Mouse (Mus musculus): ENCODE measurements around the gene Ano8. TPM values are rescaled to one million over a fixed set of nuclear protein-coding genes. Genes with fewer than 3 reads are reported as not detected.

Gene Ano8
- polyA plus RNA-seq, 1 experiment from 2014 or later: 3.1 TPM

- H3K27me3 ChIP-seq (ENCODE audit: control insufficient read depth, insufficient read depth, low read length): no peaks in the 10 kb centered on the region
- no peak overlapping the region for H3K9ac ChIP-seq (replicated peaks; ENCODE audit: low read length)
- DNase-seq (ENCODE audit: low spot score): no peak
- no peak overlapping the region for H3K4me3 ChIP-seq (ENCODE audit: low read depth, low read length)
- H3K4me2 ChIP-seq (ENCODE audit: low read depth, low read length): no peak overlapping the region
- no peak for ATAC-seq (replicated peaks; ENCODE audit: insufficient number of reproducible peaks, low FRiP score, low TSS enrichment, low read depth)
- H3K27ac ChIP-seq (replicated peaks; ENCODE audit: low read depth, low read length): no peak overlapping the region
- whole genome bisulfite sequencing: 97% methylated on average over 2 of the region's 2 CpGs
- no peaks in the 10 kb centered on the region for H3K9me3 ChIP-seq (replicated peaks; ENCODE audit: control insufficient read depth, low read length)
- peaks cover 14% of the 10 kb centered on the region for H3K4me1 ChIP-seq (ENCODE audit: control insufficient read depth, insufficient read depth, low read length)
- 0 out of 2 replicates have a peak, but pooled peaks cover under 1% of the 10 kb centered on the region for H3K36me3 ChIP-seq (replicated peaks; ENCODE audit: control insufficient read depth, insufficient read depth, low read depth, low read length)
These were observed 18.6 kb downstream of the Ano8 start for GRCm38 (mm10) chr8:71467201-71467600.

- Histone ChIP-seq H3K9ac (replicated peaks; ENCODE audit: low read length) (no peak overlapping the region), H3K4me1 (ENCODE audit: control insufficient read depth, insufficient read depth, low read length) (peaks cover 14% of the 10 kb centered on the region), H3K27ac (replicated peaks; ENCODE audit: low read depth, low read length) (no peak overlapping the region), H3K9me3 (replicated peaks; ENCODE audit: control insufficient read depth, low read length) (no peaks in the 10 kb centered on the region), H3K36me3 (replicated peaks; ENCODE audit: control insufficient read depth, insufficient read depth, low read depth, low read length) (no peaks in the 10 kb centered on the region), H3K4me3 (ENCODE audit: low read depth, low read length) (no peak overlapping the region), H3K27me3 (ENCODE audit: control insufficient read depth, insufficient read depth, low read length) (no peaks in the 10 kb centered on the region), H3K4me2 (ENCODE audit: low read depth, low read length) (no peak overlapping the region)
- 89% methylated on average over 5 of the region's 5 CpGs for WGBS
- DNase-seq (ENCODE audit: low spot score) (no peak), ATAC-seq (replicated peaks; ENCODE audit: insufficient number of reproducible peaks, low FRiP score, low TSS enrichment, low read depth) (no peak)
These were observed 19.6 kb downstream of the Ano8 start for GRCm38 (mm10) chr8:71466198-71466597.

DNA sequence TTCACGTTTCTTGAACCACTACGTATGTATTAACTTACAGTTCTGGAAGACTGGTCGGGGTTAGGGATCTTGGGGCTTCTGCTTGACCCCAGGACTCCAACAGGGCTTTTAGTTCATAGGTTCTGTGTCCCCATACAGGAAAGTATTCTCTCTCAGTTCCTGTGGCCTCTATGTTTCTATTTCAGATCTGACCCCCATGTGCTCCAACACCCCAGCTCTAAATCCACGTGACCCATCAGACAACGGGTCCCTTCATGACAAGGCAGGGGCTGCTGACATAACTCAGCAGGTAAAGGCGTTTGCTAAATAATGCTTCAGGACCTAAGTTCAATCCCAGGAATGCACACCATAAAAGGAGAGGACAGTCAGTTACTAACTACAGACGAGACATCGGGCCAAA is 20.0 kb downstream of the Ano8 start:
- Histone ChIP-seq H3K9ac (replicated peaks; ENCODE audit: low read length) (no peak overlapping the region; the same call in 1 of the 2 replicates), H3K9me3 (replicated peaks; ENCODE audit: control insufficient read depth, low read length) (no peaks in the 10 kb centered on the region), H3K4me3 (ENCODE audit: low read depth, low read length) (peak overlapping the region; percentile 62), H3K36me3 (replicated peaks; ENCODE audit: control insufficient read depth, insufficient read depth, low read depth, low read length) (no peaks in the 10 kb centered on the region), H3K27ac (replicated peaks; ENCODE audit: low read depth, low read length) (no peak overlapping the region), H3K27me3 (ENCODE audit: control insufficient read depth, insufficient read depth, low read length) (no peaks in the 10 kb centered on the region), H3K4me2 (ENCODE audit: low read depth, low read length) (peak overlapping the region; percentile 76), H3K4me1 (ENCODE audit: control insufficient read depth, insufficient read depth, low read length) (peaks cover 14% of the 10 kb centered on the region)
- no peak for ATAC-seq (replicated peaks; ENCODE audit: insufficient number of reproducible peaks, low FRiP score, low TSS enrichment, low read depth)
- 82% methylated on average over 8 of the region's 8 CpGs for WGBS
- DNase-seq (ENCODE audit: low spot score): no peak

GRCm38 (mm10) chr8:71464513-71465500 is 21.0 kb downstream of the Ano8 start, which contains the start of gene Mrpl34:
Gene Mrpl34, plus strand, starts transcription at chr8:71464959.
- Histone ChIP-seq H3K4me3 (ENCODE audit: low read depth, low read length) (peak within 1 kb of the TSS; percentile 74), H3K9ac (replicated peaks; ENCODE audit: low read length) (peak within 1 kb of the TSS; percentile 71), H3K9me3 (replicated peaks; ENCODE audit: control insufficient read depth, low read length) (no peaks in the 10 kb centered on the region), H3K27me3 (ENCODE audit: control insufficient read depth, insufficient read depth, low read length) (no peaks in the 10 kb centered on the region), H3K4me2 (ENCODE audit: low read depth, low read length) (peak within 1 kb of the TSS; percentile 82), H3K27ac (replicated peaks; ENCODE audit: low read depth, low read length) (no peak within 1 kb of the TSS), H3K36me3 (replicated peaks; ENCODE audit: control insufficient read depth, insufficient read depth, low read depth, low read length) (no peaks in the 10 kb centered on the region; the same call in 1 of the 2 replicates), H3K4me1 (ENCODE audit: control insufficient read depth, insufficient read depth, low read length) (peaks cover 9% of the 10 kb centered on the region)
- WGBS: under 1% methylated on average over 59 of the region's 59 CpGs
- peak; percentile 50 for ATAC-seq (replicated peaks; ENCODE audit: insufficient number of reproducible peaks, low FRiP score, low TSS enrichment, low read depth)
- peak; percentile 100 for DNase-seq (ENCODE audit: low spot score)

DNA sequence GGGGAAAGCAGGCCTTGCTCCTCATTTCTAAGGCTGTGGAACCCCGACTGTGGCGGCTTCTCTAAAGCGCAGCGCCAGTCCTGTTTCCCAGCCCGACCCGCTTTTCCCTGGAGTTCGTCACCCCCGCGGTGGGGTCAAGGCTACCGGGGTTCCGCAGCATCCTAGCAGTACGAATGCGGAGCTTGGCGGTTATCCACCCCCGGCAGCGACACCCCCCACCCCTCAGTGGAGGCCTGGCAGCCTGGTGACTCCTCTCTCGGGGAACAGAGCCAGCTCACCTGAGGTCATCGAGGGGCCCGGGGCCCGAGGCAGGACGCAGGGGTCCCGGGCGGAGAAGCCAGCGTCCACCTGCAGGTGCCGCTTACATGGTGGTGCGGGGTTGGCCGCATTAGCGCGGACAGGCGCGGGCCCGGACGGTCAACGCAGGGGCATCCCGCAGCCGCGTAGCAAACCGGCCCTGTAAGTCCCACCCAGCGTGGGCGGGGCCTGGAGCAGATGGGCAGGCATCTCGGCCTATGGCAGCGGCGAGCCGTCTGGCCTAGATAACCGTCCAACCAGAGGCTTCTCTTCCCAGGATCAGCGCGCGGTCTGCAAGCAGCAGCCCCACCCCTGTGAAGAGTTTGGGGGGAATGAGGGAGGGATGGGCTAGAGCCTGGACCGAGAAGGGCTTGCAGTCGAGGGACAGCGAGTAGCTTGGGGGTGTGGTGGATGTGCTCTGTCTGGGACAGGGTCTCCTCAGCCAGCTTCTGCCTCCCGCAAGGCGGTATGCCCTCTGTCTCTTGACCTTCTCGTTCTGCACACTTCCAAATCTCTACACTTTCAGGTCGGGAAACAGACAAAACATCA is 22.4 kb downstream of the Ano8 start, which contains the start of gene Abhd8:
Gene Abhd8 (minus strand): TSS at position 468 of the 846 bp plus-strand sequence.
- Histone ChIP-seq H3K4me1 (ENCODE audit: control insufficient read depth, insufficient read depth, low read length) (peaks cover 7% of the 10 kb centered on the region), H3K4me2 (ENCODE audit: low read depth, low read length) (peak within 1 kb of the TSS; percentile 82), H3K27me3 (ENCODE audit: control insufficient read depth, insufficient read depth, low read length) (no peaks in the 10 kb centered on the region), H3K9ac (replicated peaks; ENCODE audit: low read length) (peak within 1 kb of the TSS; percentile 75), H3K4me3 (ENCODE audit: low read depth, low read length) (peak within 1 kb of the TSS; percentile 74), H3K27ac (replicated peaks; ENCODE audit: low read depth, low read length) (no peak within 1 kb of the TSS; the same call in 1 of the 2 replicates), H3K36me3 (replicated peaks; ENCODE audit: control insufficient read depth, insufficient read depth, low read depth, low read length) (no peaks in the 10 kb centered on the region; the same call in 1 of the 2 replicates), H3K9me3 (replicated peaks; ENCODE audit: control insufficient read depth, low read length) (no peaks in the 10 kb centered on the region)
- WGBS: under 1% methylated on average over 55 of the region's 55 CpGs
- ATAC-seq (replicated peaks; ENCODE audit: insufficient number of reproducible peaks, low FRiP score, low TSS enrichment, low read depth) (peak; percentile 85), DNase-seq (ENCODE audit: low spot score) (peak; percentile 97)

DNA sequence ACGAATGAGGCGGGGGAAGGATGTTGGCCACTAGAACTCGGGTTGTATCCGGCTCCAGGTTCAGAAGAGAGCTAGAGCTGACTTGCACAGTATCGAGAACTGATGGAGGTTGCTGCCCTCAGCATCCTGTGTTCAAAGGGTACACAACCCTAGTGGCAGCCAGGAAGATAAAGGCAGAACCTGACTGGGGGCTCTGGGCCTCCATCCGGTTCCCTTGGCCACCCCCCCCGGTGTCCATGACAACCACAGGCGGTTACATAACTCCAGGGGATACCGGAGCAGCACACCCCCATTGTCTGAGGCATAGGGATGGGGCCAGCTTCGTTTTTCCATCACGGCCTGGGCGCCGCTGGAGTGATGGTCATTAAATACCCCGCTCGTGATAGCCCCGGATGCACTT is 23.0 kb downstream of the Ano8 start:
- no peak for ATAC-seq (replicated peaks; ENCODE audit: insufficient number of reproducible peaks, low FRiP score, low TSS enrichment, low read depth)
- peak; percentile 44 for DNase-seq (ENCODE audit: low spot score)
- no peaks in the 10 kb centered on the region; the same call in 1 of the 2 replicates for H3K36me3 ChIP-seq (replicated peaks; ENCODE audit: control insufficient read depth, insufficient read depth, low read depth, low read length)
- H3K4me1 ChIP-seq (ENCODE audit: control insufficient read depth, insufficient read depth, low read length): peaks cover 7% of the 10 kb centered on the region
- peak overlapping the region; percentile 82 for H3K4me2 ChIP-seq (ENCODE audit: low read depth, low read length)
- WGBS: 5% methylated on average over 16 of the region's 16 CpGs
- H3K9me3 ChIP-seq (replicated peaks; ENCODE audit: control insufficient read depth, low read length): no peaks in the 10 kb centered on the region
- peak overlapping the region; percentile 74 for H3K4me3 ChIP-seq (ENCODE audit: low read depth, low read length)
- H3K9ac ChIP-seq (replicated peaks; ENCODE audit: low read length): peak overlapping the region; percentile 75
- no peaks in the 10 kb centered on the region for H3K27me3 ChIP-seq (ENCODE audit: control insufficient read depth, insufficient read depth, low read length)
- H3K27ac ChIP-seq (replicated peaks; ENCODE audit: low read depth, low read length): no peak overlapping the region; the same call in 1 of the 2 replicates

DNA sequence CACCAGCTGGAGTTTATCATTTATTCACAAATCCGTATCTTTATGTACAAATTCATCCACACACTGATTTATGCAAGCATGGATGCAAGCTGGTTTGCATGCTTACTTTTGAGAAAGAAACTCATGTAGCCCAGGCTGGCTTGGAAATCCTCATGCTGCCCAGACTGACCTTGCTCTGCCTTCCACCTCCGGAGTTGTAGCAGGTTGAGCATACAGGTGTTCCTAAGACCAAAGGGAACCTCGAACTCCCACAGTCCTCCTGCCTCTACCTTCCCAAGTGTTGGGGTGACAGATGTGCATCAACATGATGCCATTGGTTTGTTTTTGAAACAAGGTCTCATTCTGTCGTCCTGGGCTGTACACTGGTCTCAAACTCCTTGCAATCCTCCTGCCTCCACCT is 23.6 kb downstream of the Ano8 start:
- 74% methylated on average over 4 of the region's 4 CpGs for WGBS
- DNase-seq (ENCODE audit: low spot score) (no peak), ATAC-seq (replicated peaks; ENCODE audit: insufficient number of reproducible peaks, low FRiP score, low TSS enrichment, low read depth) (no peak)
- no peaks in the 10 kb centered on the region; the same call in 1 of the 2 replicates for H3K36me3 ChIP-seq (replicated peaks; ENCODE audit: control insufficient read depth, insufficient read depth, low read depth, low read length)
- no peaks in the 10 kb centered on the region for H3K9me3 ChIP-seq (replicated peaks; ENCODE audit: control insufficient read depth, low read length)
- peak overlapping the region; percentile 75 for H3K9ac ChIP-seq (replicated peaks; ENCODE audit: low read length)
- no peak overlapping the region for H3K27ac ChIP-seq (replicated peaks; ENCODE audit: low read depth, low read length)
- H3K4me2 ChIP-seq (ENCODE audit: low read depth, low read length): peak overlapping the region; percentile 82
- H3K27me3 ChIP-seq (ENCODE audit: control insufficient read depth, insufficient read depth, low read length): no peaks in the 10 kb centered on the region
- H3K4me3 ChIP-seq (ENCODE audit: low read depth, low read length): peak overlapping the region; percentile 74
- H3K4me1 ChIP-seq (ENCODE audit: control insufficient read depth, insufficient read depth, low read length): peaks cover 7% of the 10 kb centered on the region

Measured in embryonic facial prominence, embryonic 11.5 days (tissue).